Mouse (Mus musculus): ENCODE data around the gene Atp6v0a1.
"Not testable (repeated sequence)": the region's sequence is repeated elsewhere in the genome, so short reads cannot be mapped to it uniquely, and the experiment has no call there.

The Atp6v0a1 gene

GRCm38 (mm10) chr11:100981236-100981635 is 28.0 kb upstream of the Atp6v0a1 start:
- no peak for DNase-seq (ENCODE audit: low spot score)

GRCm38 (mm10) chr11:100982087-100982486 is 27.2 kb upstream of the Atp6v0a1 start:
- DNase-seq (ENCODE audit: low spot score): no peak

GRCm38 (mm10) chr11:100983125-100983777 is 26.0 kb upstream of the Atp6v0a1 start:
- peak; percentile 86 for DNase-seq (ENCODE audit: low spot score)

GRCm38 (mm10) chr11:100983778-100984131 is 25.5 kb upstream of the Atp6v0a1 start:
- DNase-seq (ENCODE audit: low spot score): no peak

GRCm38 (mm10) chr11:100985607-100986006 is 23.6 kb upstream of the Atp6v0a1 start:
- no peak for DNase-seq (ENCODE audit: low spot score)

GRCm38 (mm10) chr11:100988674-100989073 is 20.6 kb upstream of the Atp6v0a1 start:
- DNase-seq (ENCODE audit: low spot score): no peak

DNA sequence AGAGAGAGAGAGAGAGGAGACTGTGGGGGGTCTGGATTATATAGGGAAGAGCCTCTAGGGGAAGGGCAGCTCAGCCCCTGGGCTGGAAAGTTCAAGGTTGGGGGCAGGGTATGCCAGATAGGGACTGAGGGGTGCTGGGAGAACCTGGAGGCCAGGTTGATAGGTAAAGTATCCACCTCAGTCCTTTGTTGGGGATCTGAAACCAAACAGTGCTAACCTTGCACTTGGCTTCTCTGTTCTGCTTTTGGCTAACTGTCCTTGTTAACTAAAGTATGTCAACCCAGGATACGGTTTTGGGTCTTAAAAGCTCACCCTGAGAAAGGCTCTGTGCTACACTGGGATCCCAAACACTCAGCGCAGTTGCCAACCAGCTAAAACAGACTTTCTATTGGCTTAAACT is 19.6 kb upstream of the Atp6v0a1 start:
- no peak for DNase-seq (ENCODE audit: low spot score)

GRCm38 (mm10) chr11:100991027-100991534 is 18.2 kb upstream of the Atp6v0a1 start:
- DNase-seq (ENCODE audit: low spot score): no peak

DNA sequence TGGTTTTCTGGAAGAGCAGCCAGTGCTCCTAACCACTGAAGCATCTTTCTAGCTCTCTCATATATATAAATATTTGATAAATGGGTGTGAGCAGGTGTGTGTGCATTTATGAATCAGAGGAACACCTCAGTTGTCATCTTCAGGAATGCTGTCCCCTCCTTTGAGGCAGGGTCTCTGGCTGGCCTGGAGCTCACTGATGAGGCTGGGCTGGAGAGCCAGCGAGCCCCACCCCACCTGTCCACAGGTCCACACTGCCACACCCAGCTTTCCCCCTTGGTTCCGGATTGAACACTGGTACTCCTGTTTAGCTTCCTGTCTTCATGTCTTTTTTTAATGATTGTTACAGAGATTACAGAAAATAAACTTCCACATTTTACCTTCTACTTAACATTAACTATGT is 15.8 kb upstream of the Atp6v0a1 start:
- DNase-seq (ENCODE audit: low spot score): no peak

- no peak for DNase-seq (ENCODE audit: low spot score)
Observed at GRCm38 (mm10) chr11:100994233-100994632, 15.0 kb upstream of the Atp6v0a1 start.

- no peak for DNase-seq (ENCODE audit: low spot score)
Observed at GRCm38 (mm10) chr11:100994655-100995054, 14.6 kb upstream of the Atp6v0a1 start.

GRCm38 (mm10) chr11:100996501-100996900 is 12.8 kb upstream of the Atp6v0a1 start:
- no peak for DNase-seq (ENCODE audit: low spot score)

DNA sequence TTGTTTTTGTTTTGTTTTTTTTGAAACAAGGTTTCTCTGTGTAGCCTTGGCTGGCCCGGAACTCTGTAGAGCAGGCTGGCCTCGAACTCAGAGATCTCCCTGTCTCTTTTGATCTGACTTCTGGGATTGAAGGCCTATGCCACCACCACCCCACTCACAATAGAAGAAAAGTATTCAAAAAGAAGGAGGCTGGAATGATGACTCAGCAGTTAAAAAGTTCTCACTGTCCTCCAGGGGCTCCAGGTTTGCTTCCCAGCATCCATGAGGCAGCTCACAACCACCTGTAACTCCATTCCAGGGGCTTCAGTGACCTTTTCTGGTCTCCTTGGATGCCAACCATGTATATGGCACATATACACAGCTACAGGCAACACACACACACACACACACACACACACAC is 10.4 kb upstream of the Atp6v0a1 start:
- no peak for DNase-seq (ENCODE audit: low spot score)

DNA sequence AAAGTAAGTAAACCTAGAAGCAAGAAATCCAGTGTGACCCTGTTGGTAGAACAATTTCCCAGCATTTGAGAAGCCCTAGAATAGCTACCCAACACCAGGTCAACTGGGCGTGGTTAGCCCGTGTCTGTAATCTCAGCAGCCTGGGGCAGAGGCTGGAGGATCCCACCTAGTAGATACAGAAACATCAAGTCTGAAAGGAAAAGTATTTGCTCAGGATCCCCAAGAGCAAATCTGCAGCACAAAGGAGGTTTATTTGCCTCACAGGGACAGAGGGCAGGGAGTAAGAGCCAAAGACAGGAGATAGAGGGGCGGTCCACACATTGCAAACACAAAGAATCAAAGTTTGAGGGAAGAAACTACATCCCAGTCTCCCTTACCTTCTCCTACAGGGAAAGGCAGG is 10.0 kb upstream of the Atp6v0a1 start:
- no peak for DNase-seq (ENCODE audit: low spot score)

DNA sequence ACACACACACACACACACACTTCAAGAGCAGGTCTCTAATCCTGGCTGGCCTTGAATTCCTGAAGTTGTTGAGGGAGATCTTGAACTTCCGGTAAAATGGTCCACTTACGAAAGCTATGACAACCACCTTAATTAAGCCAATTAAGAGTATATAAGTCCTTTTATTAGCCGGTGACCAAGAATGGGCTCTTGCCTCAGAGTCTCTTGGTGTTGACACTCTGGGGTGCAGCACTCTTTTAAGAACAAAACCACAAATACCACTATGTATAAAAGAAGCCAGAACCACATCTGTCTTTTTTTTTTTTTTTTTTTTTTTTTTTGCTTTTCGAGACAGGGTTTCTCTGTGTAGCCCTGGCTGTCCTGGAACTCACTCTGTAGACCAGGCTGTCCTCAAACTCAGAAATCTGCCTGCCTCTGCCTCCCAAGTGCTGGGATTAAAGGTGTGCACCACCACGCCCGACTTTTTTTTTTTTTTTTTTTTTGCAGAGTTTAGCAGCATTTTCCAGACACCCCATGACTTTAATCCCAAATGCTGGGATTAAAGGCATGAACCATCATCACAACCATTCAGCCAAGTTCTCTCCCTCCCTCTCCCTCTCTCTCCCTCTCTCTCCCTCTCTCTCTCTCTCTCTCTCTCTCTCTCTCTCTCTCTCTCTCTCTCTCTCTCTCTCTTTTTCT is 7.2 kb upstream of the Atp6v0a1 start:
- not testable (repeated sequence) for DNase-seq (ENCODE audit: low spot score)

DNA sequence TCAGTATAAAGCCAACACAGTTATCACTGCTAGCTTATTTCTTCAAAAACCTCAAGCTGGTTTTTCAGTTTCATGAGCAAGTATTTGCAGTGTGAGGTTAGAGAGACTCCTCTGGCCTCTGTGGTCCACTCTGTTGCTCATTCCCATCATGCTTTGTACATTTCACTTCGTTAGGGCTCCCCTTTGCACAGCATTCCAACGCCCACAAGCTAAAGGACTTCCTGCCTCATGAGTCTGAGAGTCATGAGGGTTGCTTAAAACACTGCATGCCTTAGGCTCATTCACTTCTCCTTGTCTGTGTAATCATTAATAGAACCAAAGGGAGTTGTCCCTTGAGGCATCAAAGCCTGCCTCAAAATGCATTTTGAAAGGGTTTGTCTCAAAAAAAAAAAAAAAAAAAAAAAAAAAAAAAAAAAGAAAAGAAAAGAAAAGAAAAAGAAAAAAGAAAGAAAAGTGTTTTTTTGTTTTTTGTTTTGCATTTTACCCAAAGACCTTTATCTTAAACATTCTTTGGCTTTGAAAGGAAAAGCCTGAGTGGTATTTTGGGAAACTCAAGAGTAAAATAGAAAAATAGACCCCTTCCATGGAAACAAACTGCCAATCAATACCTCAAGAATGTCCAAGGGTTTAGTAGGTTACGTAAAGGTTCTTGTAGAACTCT is 6.1 kb upstream of the Atp6v0a1 start:
- no peak for DNase-seq (ENCODE audit: low spot score)

GRCm38 (mm10) chr11:101008206-101009045 is 826 bp upstream of the Atp6v0a1 start:
- DNase-seq (ENCODE audit: low spot score): peak; percentile 18

DNA sequence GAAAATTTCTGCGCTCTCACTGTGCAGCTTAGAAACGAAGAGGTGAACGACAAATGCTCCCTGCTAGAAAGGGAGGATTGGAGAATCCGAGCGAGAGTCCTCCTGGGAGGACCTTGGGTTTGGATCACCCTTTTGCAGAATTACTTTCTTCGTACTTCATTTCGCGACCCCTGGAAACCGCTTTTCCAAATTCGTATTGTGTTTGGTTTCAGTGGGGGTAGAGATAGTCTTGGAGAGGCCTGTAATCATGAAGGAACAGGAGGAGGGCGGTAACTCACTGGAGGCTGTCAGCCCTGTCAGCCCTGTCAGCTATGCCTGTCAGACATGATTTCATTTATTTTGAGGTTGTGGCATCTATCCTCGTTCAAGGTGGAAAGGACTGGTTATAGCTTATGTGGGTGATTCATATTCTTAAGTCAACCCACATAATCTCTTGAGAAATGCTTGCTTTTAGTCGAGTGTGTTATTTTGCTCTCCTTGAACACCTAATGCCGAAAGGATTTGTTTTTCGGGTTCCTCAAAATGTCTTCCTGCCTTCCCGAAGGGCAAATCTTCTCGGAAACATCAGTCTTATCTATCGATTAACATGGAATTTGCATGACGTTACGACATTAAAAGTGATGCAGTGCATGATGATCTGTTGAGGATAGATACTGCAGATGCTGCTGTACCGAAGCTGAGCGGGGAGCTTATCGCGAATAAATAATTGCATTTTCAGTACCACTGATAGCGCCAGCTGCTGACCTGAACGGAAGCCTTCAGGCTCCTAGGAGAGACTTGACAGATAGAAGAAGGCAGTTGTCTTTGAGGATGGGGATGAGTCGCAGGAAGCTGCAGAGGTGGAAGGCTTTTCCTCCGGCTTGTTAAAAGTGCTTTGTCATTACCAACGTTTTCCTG is 884 bp downstream of the Atp6v0a1 start:
- no peak for DNase-seq (ENCODE audit: low spot score)

DNA sequence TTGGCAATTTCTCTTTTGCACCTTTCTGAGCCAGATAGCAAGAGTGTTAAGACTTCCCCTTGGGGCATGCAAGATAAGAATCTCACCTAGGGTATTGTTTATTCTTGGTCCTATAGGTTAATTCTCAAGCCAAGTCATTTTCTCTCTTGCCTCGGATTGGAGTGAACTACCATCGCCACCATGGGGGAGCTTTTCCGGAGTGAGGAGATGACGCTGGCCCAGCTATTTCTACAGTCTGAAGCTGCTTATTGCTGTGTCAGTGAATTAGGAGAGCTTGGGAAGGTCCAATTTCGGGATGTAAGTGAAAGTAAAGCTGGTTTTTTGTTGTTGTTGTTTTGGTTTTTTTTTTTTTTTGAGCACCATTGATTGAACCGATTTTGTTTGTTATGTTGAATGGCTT is 2.4 kb downstream of the Atp6v0a1 start:
- DNase-seq (ENCODE audit: low spot score): no peak

DNA sequence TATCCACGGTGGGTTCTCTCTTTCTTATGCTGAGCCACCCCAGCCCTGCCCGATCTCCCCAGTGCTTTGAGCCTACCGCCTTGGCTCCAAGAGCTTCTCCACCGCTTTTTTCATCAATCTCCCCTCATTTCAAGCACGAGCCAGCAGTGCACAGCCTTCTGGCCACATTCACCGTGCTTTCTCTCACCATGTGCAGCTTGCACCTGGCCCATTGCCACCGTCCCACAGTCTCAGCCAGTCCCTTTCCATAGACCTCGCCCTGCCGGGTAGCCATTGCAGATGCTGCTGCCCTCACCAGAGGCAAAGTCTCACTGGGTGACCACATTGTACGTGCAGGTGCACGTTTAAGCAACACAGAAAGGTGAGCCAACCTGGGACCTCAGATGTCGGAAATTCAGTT is 14.1 kb downstream of the Atp6v0a1 start:
- no peak for DNase-seq (ENCODE audit: low spot score)

DNA sequence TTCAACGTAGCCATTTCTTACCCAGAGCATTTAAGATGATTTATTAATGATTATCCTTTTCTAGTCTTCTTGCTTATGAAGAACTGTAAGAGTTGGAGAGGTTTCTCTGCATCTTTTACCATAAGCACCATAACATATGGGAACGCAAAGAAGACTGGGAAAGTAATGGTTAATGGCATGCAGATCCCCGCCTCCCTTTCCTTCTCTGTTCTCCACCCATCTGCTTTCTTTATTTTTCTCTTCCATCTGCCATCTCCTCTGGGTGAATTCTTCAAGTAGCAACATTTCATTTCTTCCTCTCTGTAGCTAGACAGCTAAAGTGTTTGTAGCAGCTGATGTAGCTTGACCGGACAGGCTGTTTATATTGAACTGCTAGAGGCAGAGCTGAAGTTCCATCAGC is 14.7 kb downstream of the Atp6v0a1 start:
- DNase-seq (ENCODE audit: low spot score): no peak

Data from urinary bladder, postnatal 25 days (tissue).